Mouse (Mus musculus) C2C12 (cell line): ENCODE data around the gene Zbed5. TPM values are rescaled to one million over a fixed set of nuclear protein-coding genes. Genes with fewer than 3 reads are reported as not detected.
"Not testable (repeated sequence)": the region's sequence is repeated elsewhere in the genome, so short reads cannot be mapped to it uniquely, and the experiment has no call there.

Source experiments
- H3K27me3 ChIP-seq: one replicate; pipeline ENCODE4 v1.6.1; 2011; ENCODE audit not compliant: control insufficient read depth, insufficient read depth, insufficient read length
- H3K36me3 ChIP-seq: one replicate; pipeline ENCODE4 v1.6.1; 2011; ENCODE audit not compliant: control insufficient read depth, insufficient read depth
- H3K4me3 ChIP-seq: one replicate; pipeline ENCODE4 v1.5.1; 2011; ENCODE audit warnings: mild to moderate bottlenecking, control low read depth; ENCODE audit not compliant: poor library complexity, insufficient read depth, severe bottlenecking
- H3K79me2 ChIP-seq: one replicate; pipeline ENCODE4 v1.6.1; 2011; ENCODE audit not compliant: control insufficient read depth, insufficient read depth
- H3K79me3 ChIP-seq: one replicate; pipeline ENCODE4 v1.6.1; 2011; ENCODE audit warnings: low read depth, control low read depth
- H3ac ChIP-seq: one replicate; pipeline ENCODE3; 2011; ENCODE audit warnings: low read depth; ENCODE audit not compliant: control insufficient read depth, insufficient read length
- CEBPB ChIP-seq: IDR thresholded peaks from one replicate; pipeline ENCODE4 v1.6.1; 2011; ENCODE audit warnings: low read depth, mild to moderate bottlenecking, control low read depth, moderate library complexity
- CTCF ChIP-seq: IDR thresholded peaks from one replicate; pipeline ENCODE4 v1.5.1; 2011; ENCODE audit not compliant: control insufficient read depth, insufficient read depth, insufficient read length
- FOSL1 ChIP-seq: IDR thresholded peaks from one replicate; pipeline ENCODE4 v1.8.0; 2011; ENCODE audit warnings: mild to moderate bottlenecking, low read length; ENCODE audit not compliant: poor library complexity, insufficient read depth, severe bottlenecking
- MAX ChIP-seq: IDR thresholded peaks from one replicate; pipeline ENCODE4 v1.6.1; 2011; ENCODE audit warnings: mild to moderate bottlenecking, control low read depth
- MYOD1 ChIP-seq: IDR thresholded peaks from one replicate; pipeline ENCODE4 v1.6.1; 2011; ENCODE audit warnings: low read depth; ENCODE audit not compliant: control insufficient read depth, insufficient read length
- MYOG ChIP-seq: IDR thresholded peaks from one replicate; pipeline ENCODE4 v1.6.1; 2011; ENCODE audit not compliant: control insufficient read depth, insufficient read length; ENCODE audit errors: extremely low read depth
- USF1 ChIP-seq: IDR thresholded peaks from one replicate; pipeline ENCODE4 v1.6.1; 2011; ENCODE audit warnings: low read depth, mild to moderate bottlenecking, control low read depth, moderate library complexity
- polyA plus RNA-seq: library from polyadenylated mRNA; unstranded; fragments of >200 nt; fragmentation: generic; extraction: Trizol; gene quantifications from one replicate; pipeline ENCODE4 v1.2.1, GENCODE M21; 2012; ENCODE audit warnings: missing spikeins

Zbed5 gene
- polyA plus RNA-seq, 1 experiment: 1.4 TPM

GRCm38 (mm10) chr5:129940736-129941494 lies 45.4 kb downstream of the Zbed5 start:
- Histone ChIP-seq H3K27me3 (no peaks in the 10 kb centered on the region), H3K79me2 (peaks cover 36% of the 10 kb centered on the region), H3K79me3 (peaks cover 19% of the 10 kb centered on the region), H3K4me3 (peak overlapping the region; percentile 27), H3ac (peak overlapping the region; percentile 34), H3K36me3 (peaks cover 4% of the 10 kb centered on the region)
- TF ChIP-seq CTCF (no peak), MYOD1 (no peak), FOSL1 (no peak), USF1 (no peak), CEBPB (no peak), MAX (no peak), MYOG (no peak)

- TF ChIP-seq CTCF (no peak), MAX (peak; percentile 28)
- Histone ChIP-seq H3K79me3 (peaks cover 24% of the 10 kb centered on the region), H3K4me3 (peak within 1 kb of the TSS; percentile 60), H3ac (peak within 1 kb of the TSS; percentile 52), H3K27me3 (no peaks in the 10 kb centered on the region), H3K36me3 (peaks cover 4% of the 10 kb centered on the region), H3K79me2 (peaks cover 43% of the 10 kb centered on the region)
Observed at GRCm38 (mm10) chr5:129941495-129942045, 46.0 kb downstream of the Zbed5 start, which contains the start of gene Vkorc1l1. Gene Vkorc1l1 (plus strand): TSS chr5:129941970.

- peak overlapping the region; percentile 60 for H3K4me3 ChIP-seq
- not testable (repeated sequence) for H3K27me3 ChIP-seq, H3K36me3 ChIP-seq
- H3ac ChIP-seq: peak overlapping the region; percentile 52
- peaks cover 31% of the 10 kb centered on the region for H3K79me3 ChIP-seq
- peaks cover 50% of the 10 kb centered on the region for H3K79me2 ChIP-seq
Observed at GRCm38 (mm10) chr5:129942073-129942939, 46.8 kb downstream of the Zbed5 start.

- Histone ChIP-seq H3K4me3 (no peak overlapping the region), H3ac (no peak overlapping the region), H3K36me3 (peaks cover 4% of the 10 kb centered on the region), H3K27me3 (no peaks in the 10 kb centered on the region), H3K79me3 (peaks cover 38% of the 10 kb centered on the region), H3K79me2 (peaks cover 61% of the 10 kb centered on the region)
- TF ChIP-seq MYOG: no peak
- TF ChIP-seq CEBPB: no peak
- no peak for TF ChIP-seq FOSL1
Observed at GRCm38 (mm10) chr5:129943402-129943801, 47.9 kb downstream of the Zbed5 start.

- TF ChIP-seq USF1 (no peak), MYOD1 (no peak), CTCF (no peak), MAX (no peak), MYOG (no peak), FOSL1 (no peak), CEBPB (no peak)
Observed at GRCm38 (mm10) chr5:129947528-129948033, 52.1 kb downstream of the Zbed5 start.

GRCm38 (mm10) chr5:129952143-129952542 lies 56.6 kb downstream of the Zbed5 start:
- Histone ChIP-seq H3K27me3 (no peaks in the 10 kb centered on the region), H3ac (no peak overlapping the region), H3K79me3 (peaks cover 45% of the 10 kb centered on the region), H3K4me3 (no peak overlapping the region), H3K36me3 (no peaks in the 10 kb centered on the region), H3K79me2 (peaks cover 93% of the 10 kb centered on the region)
- TF ChIP-seq CTCF: no peak
- no peak for TF ChIP-seq USF1
- no peak for TF ChIP-seq MYOG
- no peak for TF ChIP-seq CEBPB
- TF ChIP-seq FOSL1: no peak
- TF ChIP-seq MAX: no peak
- TF ChIP-seq MYOD1: no peak

More at GRCm38 (mm10) chr5:129947528-129948033, 52.1 kb downstream of the Zbed5 start:
- Histone ChIP-seq H3K79me2 (peaks cover 96% of the 10 kb centered on the region), H3ac (no peak overlapping the region), H3K4me3 (no peak overlapping the region), H3K27me3 (no peaks in the 10 kb centered on the region), H3K79me3 (peaks cover 64% of the 10 kb centered on the region), H3K36me3 (peaks cover 4% of the 10 kb centered on the region)

Other genes starting within 250 kb of the Zbed5 start
- 1.2 TPM for gene Zfp11, start 225.6 kb upstream of the Zbed5 start, polyA plus RNA-seq
- not detected for gene Sept14, start 187.2 kb upstream of the Zbed5 start, polyA plus RNA-seq
- 146 TPM for gene Mrps17, start 180.2 kb upstream of the Zbed5 start, polyA plus RNA-seq
- 31.9 TPM for gene Nipsnap2, start 170.7 kb upstream of the Zbed5 start, polyA plus RNA-seq
- 131 TPM for gene Psph, start 108.3 kb upstream of the Zbed5 start, polyA plus RNA-seq
- gene Sumf2, start 48.7 kb upstream of the Zbed5 start, polyA plus RNA-seq: 48.6 TPM
- gene Chchd2, start 8.3 kb upstream of the Zbed5 start, polyA plus RNA-seq: 856 TPM
- gene Phkg1, start 2.8 kb downstream of the Zbed5 start, polyA plus RNA-seq: 0.15 TPM
- 0.28 TPM for gene Nupr1l, start 12.8 kb downstream of the Zbed5 start, polyA plus RNA-seq
- 16.5 TPM for gene Vkorc1l1, start 46.2 kb downstream of the Zbed5 start, polyA plus RNA-seq
- gene Gusb, start 107.3 kb downstream of the Zbed5 start, polyA plus RNA-seq: 56.0 TPM
- 26.4 TPM for gene Asl, start 133.5 kb downstream of the Zbed5 start, polyA plus RNA-seq
- 32.6 TPM for gene Crcp, start 133.6 kb downstream of the Zbed5 start, polyA plus RNA-seq
- 22.3 TPM for gene Tpst1, start 177.6 kb downstream of the Zbed5 start, polyA plus RNA-seq
- gene Kctd7, start 249.1 kb downstream of the Zbed5 start, polyA plus RNA-seq: 2.4 TPM